Mouse (Mus musculus) ovary, postnatal 14 days (tissue): ENCODE measurements around the gene Erfe.
A peak's percentile ranks its signal among the peaks of the same experiment; 100 is the strongest.

Experiments used
- DNase-seq: peaks from one replicate; pipeline ENCODE4 v3.0.0; 2022; ENCODE audit warnings: low spot score

Erfe gene

GRCm38 (mm10) chr1:91366215-91367108, at the start of gene Erfe:
Gene Erfe, plus strand, starts transcription at chr1:91366430.
- DNase-seq = peak; percentile 62

- no peak for DNase-seq
These were observed 48.6 kb upstream of the Erfe start for GRCm38 (mm10) chr1:91317656-91318055.

- no peak for DNase-seq
These were observed 44.3 kb upstream of the Erfe start, which contains the start of gene Espnl for GRCm38 (mm10) chr1:91321760-91322438. Gene Espnl, plus strand, starts transcription at chr1:91322075.

GRCm38 (mm10) chr1:91324646-91325045, 41.6 kb upstream of the Erfe start:
- no peak for DNase-seq

GRCm38 (mm10) chr1:91325488-91326042, 40.7 kb upstream of the Erfe start:
- no peak for DNase-seq

GRCm38 (mm10) chr1:91332102-91332501, 34.1 kb upstream of the Erfe start:
- no peak for DNase-seq

GRCm38 (mm10) chr1:91333582-91333981, 32.6 kb upstream of the Erfe start:
- DNase-seq = no peak

- DNase-seq = no peak
These were observed 28.9 kb upstream of the Erfe start for GRCm38 (mm10) chr1:91337355-91337754.

GRCm38 (mm10) chr1:91344001-91344400, 22.2 kb upstream of the Erfe start:
- DNase-seq = peak; percentile 13

- DNase-seq = no peak
These were observed 21.1 kb upstream of the Erfe start for GRCm38 (mm10) chr1:91344921-91345685.

- DNase-seq = peak; percentile 45
These were observed 19.3 kb upstream of the Erfe start for GRCm38 (mm10) chr1:91346892-91347291.

- no peak for DNase-seq
These were observed 15.4 kb upstream of the Erfe start, which contains the start of gene Klhl30 for GRCm38 (mm10) chr1:91350841-91351240. Gene Klhl30, plus strand, starts transcription at chr1:91351016.

- no peak for DNase-seq
These were observed 15.0 kb upstream of the Erfe start for GRCm38 (mm10) chr1:91351249-91351648.

- no peak for DNase-seq
These were observed 14.0 kb upstream of the Erfe start for GRCm38 (mm10) chr1:91352277-91352676.

GRCm38 (mm10) chr1:91356105-91356504, 10.1 kb upstream of the Erfe start:
- no peak for DNase-seq

- DNase-seq = no peak
These were observed 4.1 kb upstream of the Erfe start for GRCm38 (mm10) chr1:91362113-91362512.

- no peak for DNase-seq
These were observed 1.2 kb upstream of the Erfe start for GRCm38 (mm10) chr1:91364822-91365644.

- DNase-seq = no peak
These were observed 415 bp upstream of the Erfe start for GRCm38 (mm10) chr1:91365816-91366214.

GRCm38 (mm10) chr1:91367295-91367694, 1.1 kb downstream of the Erfe start:
- DNase-seq = no peak

- DNase-seq = no peak
These were observed 3.2 kb downstream of the Erfe start for GRCm38 (mm10) chr1:91369408-91369807.

- DNase-seq = no peak
These were observed 3.8 kb downstream of the Erfe start for GRCm38 (mm10) chr1:91370055-91370454.
